Comparison of ENCODE assay signal across 11 mouse cellular contexts in genomic region chr4:107979530-107979929, GRCm38 (mm10). TPM values are rescaled to one million over a fixed set of nuclear protein-coding genes. Genes with fewer than 3 reads are reported as not detected.
DNase-seq lines count a peak whose midpoint lies in the region; ATAC-seq and TF ChIP-seq lines count a peak whose summit lies in the region.
"Had no signal": no experiment of that assay in that cellular context is flagged by ENCODE, and none has a peak within 500 bp of the region (broad histone marks: within the 10 kb centered on the region; RNA-seq: fewer than 3 reads in every experiment).

No protein-coding gene starts in this region.

- no peaks in the 10 kb centered on the region for H3K4me1 ChIP-seq in heart, postnatal 0 days (ENCODE audit: control insufficient read depth, insufficient read depth)
- H3K4me1 ChIP-seq in embryonic facial prominence, embryonic 10.5 days = peaks cover 34% of the 10 kb centered on the region
- H3K4me1 ChIP-seq in midbrain, embryonic 14.5 days (ENCODE audit: control insufficient read depth, insufficient read depth, low read length) = no peaks in the 10 kb centered on the region

- H3K36me3 ChIP-seq in heart, postnatal 0 days (replicated peaks; ENCODE audit: control insufficient read depth, insufficient read depth, low read length) = no peaks in the 10 kb centered on the region
- no peaks in the 10 kb centered on the region for H3K36me3 ChIP-seq in embryonic facial prominence, embryonic 10.5 days (replicated peaks)
- no peaks in the 10 kb centered on the region for H3K36me3 ChIP-seq in midbrain, embryonic 14.5 days (ENCODE audit: control insufficient read depth, insufficient read depth, low read length)

- H3K4me3 ChIP-seq in heart, postnatal 0 days (ENCODE audit: low read depth, low read length) = no peak overlapping the region
- no peak overlapping the region for H3K4me3 ChIP-seq in embryonic facial prominence, embryonic 10.5 days
- no peak overlapping the region for H3K4me3 ChIP-seq in midbrain, embryonic 14.5 days (replicated peaks; ENCODE audit: low read depth, low read length)
- H3K4me3 ChIP-seq: left cerebral cortex, adult 2 months had no signal

- no peak; the same call in 1 of the 2 replicates for ATAC-seq in heart, postnatal 0 days (ENCODE audit: insufficient read depth, low read depth)
- no peak for ATAC-seq in midbrain, embryonic 14.5 days (ENCODE audit: low FRiP score, low TSS enrichment)
- ATAC-seq in erythroid progenitor cell, adult 5-6 weeks (replicated peaks; ENCODE audit: low FRiP score, poor library complexity, severe bottlenecking) = no peak
- ATAC-seq in megakaryocyte-erythroid progenitor cell, adult 5-6 weeks (replicated peaks; ENCODE audit: low FRiP score, low TSS enrichment, poor library complexity, severe bottlenecking) = no peak
- ATAC-seq: midbrain, embryonic 16.5 days had no signal

- no peak overlapping the region for H3K9ac ChIP-seq in heart, postnatal 0 days (replicated peaks; ENCODE audit: low read depth, low read length)
- H3K9ac ChIP-seq in midbrain, embryonic 14.5 days (replicated peaks; ENCODE audit: low read length) = no peak overlapping the region

- no peak for TF ChIP-seq EP300 in heart, postnatal 0 days (IDR thresholded peaks at IDR 0.05; ENCODE audit: low read depth)

- WGBS in heart, postnatal 0 days = 34% methylated on average over 2 of the region's 2 CpGs
- 32% methylated on average over 2 of the region's 2 CpGs for WGBS in embryonic facial prominence, embryonic 10.5 days
- WGBS in midbrain, embryonic 14.5 days = 42% methylated on average over 2 of the region's 2 CpGs

- TF ChIP-seq POLR2A in brain, embryonic 14.5 days (IDR thresholded peaks at IDR 0.05; ENCODE audit: borderline replicate concordance, extremely low read depth, insufficient read depth, insufficient read length, poor library complexity, severe bottlenecking) = no peak

- DNase-seq in heart, postnatal 0 days (ENCODE audit: low spot score) = no peak
- DNase-seq in heart, adult 11 months = no peak
- DNase-seq in brain, embryonic 14.5 days (ENCODE audit: low read depth) = peak; percentile 63
- DNase-seq in embryonic facial prominence, embryonic 10.5 days (ENCODE audit: low spot score) = no peak
- peak; percentile 37 for DNase-seq in layer of hippocampus, adult 9-11 months
- no peak for DNase-seq in midbrain, embryonic 14.5 days

- H3K27ac ChIP-seq in heart, postnatal 0 days (ENCODE audit: low read depth) = 0 out of 2 replicates have a peak overlapping the region, but pooled peaks have one; percentile 4
- peak overlapping the region; percentile 25; the same call in 1 of the 2 replicates for H3K27ac ChIP-seq in embryonic facial prominence, embryonic 10.5 days (replicated peaks)
- no peak overlapping the region for H3K27ac ChIP-seq in midbrain, embryonic 14.5 days (replicated peaks; ENCODE audit: low read depth, low read length)
- H3K27ac ChIP-seq: left cerebral cortex, adult 2 months had no signal

- no peak for TF ChIP-seq CTCF in heart, postnatal 0 days (IDR thresholded peaks at IDR 0.05; ENCODE audit: low read depth)
- no peak for TF ChIP-seq CTCF in brain, embryonic 14.5 days (IDR thresholded peaks at IDR 0.05; ENCODE audit: borderline replicate concordance, extremely low read depth, insufficient read depth, insufficient read length)

- no peaks in the 10 kb centered on the region for H3K9me3 ChIP-seq in heart, postnatal 0 days (replicated peaks; ENCODE audit: control insufficient read depth, low read length)
- no peaks in the 10 kb centered on the region for H3K9me3 ChIP-seq in embryonic facial prominence, embryonic 10.5 days
- H3K9me3 ChIP-seq in midbrain, embryonic 14.5 days (ENCODE audit: control insufficient read depth, low read length) = no peaks in the 10 kb centered on the region

- no peaks in the 10 kb centered on the region for H3K27me3 ChIP-seq in heart, postnatal 0 days (ENCODE audit: control insufficient read depth, insufficient read depth, low read length)
- peaks cover 7% of the 10 kb centered on the region; the same call in 1 of the 2 replicates for H3K27me3 ChIP-seq in embryonic facial prominence, embryonic 10.5 days (replicated peaks; ENCODE audit: low read depth, poor library complexity, severe bottlenecking)
- H3K27me3 ChIP-seq in midbrain, embryonic 14.5 days (ENCODE audit: control insufficient read depth, insufficient read depth, low read length) = no peaks in the 10 kb centered on the region

- H3K4me2 ChIP-seq in heart, postnatal 0 days (ENCODE audit: low read depth, low read length) = no peak overlapping the region
- H3K4me2 ChIP-seq in midbrain, embryonic 14.5 days (ENCODE audit: low read length) = no peak overlapping the region

RNA-seq across cellular contexts. Expression of gene Slc1a7, which starts 11.4 kb away (rescaled TPM):
- 0.65 TPM in 1 of 2 replicates, not detected in the other for total RNA-seq in heart, postnatal 0 days (2014; rRNA removed; ENCODE audit: low replicate concordance)
- polyA plus RNA-seq in heart, postnatal 0 days (2015; fragmentation: Nextera tagmentation; extraction: Ambion mirVana) = 0.08 and 0.10 TPM in 2 replicates
- 0.08 and 0.10 TPM in 2 replicates for polyA plus RNA-seq in brain, embryonic 14.5 days (2012; rRNA removed)
- not detected in 2 replicates for polyA plus RNA-seq in embryonic facial prominence, embryonic 10.5 days (2016; fragmentation: Nextera tagmentation; extraction: Ambion mirVana)
- not detected in 2 replicates for polyA plus RNA-seq in midbrain, embryonic 14.5 days (2014; fragmentation: Nextera tagmentation; extraction: Ambion mirVana)
- total RNA-seq in erythroid progenitor cell, adult 5-6 weeks (2015; ENCODE audit: low replicate concordance) = not detected in 2 replicates
- total RNA-seq in erythroid progenitor cell, adult 5-6 weeks (2017; ENCODE audit: low replicate concordance) = not detected in 2 replicates
- total RNA-seq in megakaryocyte-erythroid progenitor cell, adult 5-6 weeks (2014; fragmentation: Nextera tagmentation) = not detected in 2 replicates
- total RNA-seq in megakaryocyte-erythroid progenitor cell, adult 5-6 weeks (2017) = not detected in 2 replicates
- polyA plus RNA-seq: midbrain, embryonic 16.5 days; stomach, embryonic 14.5 days had no signal

RNA-seq across cellular contexts. Expression of gene Cpt2, which starts 56.1 kb away (rescaled TPM):
- 116 and 160 TPM in 2 replicates for total RNA-seq in heart, postnatal 0 days (2014; rRNA removed; ENCODE audit: low replicate concordance)
- 159 and 166 TPM in 2 replicates for polyA plus RNA-seq in heart, postnatal 0 days (2015; fragmentation: Nextera tagmentation; extraction: Ambion mirVana)
- polyA plus RNA-seq in brain, embryonic 14.5 days (2012; rRNA removed) = 14.1 and 15.6 TPM in 2 replicates
- polyA plus RNA-seq in embryonic facial prominence, embryonic 10.5 days (2016; fragmentation: Nextera tagmentation; extraction: Ambion mirVana) = 35.7 and 38.4 TPM in 2 replicates
- polyA plus RNA-seq in midbrain, embryonic 14.5 days (2014; fragmentation: Nextera tagmentation; extraction: Ambion mirVana) = 11.2 and 17.5 TPM in 2 replicates
- 6.3 and 14.4 TPM in 2 replicates for total RNA-seq in erythroid progenitor cell, adult 5-6 weeks (2015; ENCODE audit: low replicate concordance)
- total RNA-seq in erythroid progenitor cell, adult 5-6 weeks (2017; ENCODE audit: low replicate concordance) = 18.5 and 19.1 TPM in 2 replicates
- 48.6 and 51.8 TPM in 2 replicates for total RNA-seq in megakaryocyte-erythroid progenitor cell, adult 5-6 weeks (2014; fragmentation: Nextera tagmentation)
- total RNA-seq in megakaryocyte-erythroid progenitor cell, adult 5-6 weeks (2017) = 25.6 and 44.4 TPM in 2 replicates

Comparison
In these comparisons a context has a peak if more than half of its experiments do, and no peak if none do; other contexts are left out.
1. DNase-seq: peak in brain, embryonic 14.5 days (single experiment) and layer of hippocampus, adult 9-11 months (single experiment); none in heart, postnatal 0 days (single experiment), heart, adult 11 months (single experiment), embryonic facial prominence, embryonic 10.5 days (single experiment) and midbrain, embryonic 14.5 days (single experiment).